Mouse (Mus musculus) cerebellum, postnatal 10 days (tissue): ENCODE measurements around the gene Notch4.

ENCODE experiments used
- DNase-seq, 2 experiments: peaks; one replicate each; pipeline ENCODE4 v3.0.0; 2021; ENCODE audit warnings: mixed read lengths in 2 of 2

Gene Notch4

GRCm38 (mm10) chr17:34627943-34628643, 64.0 kb downstream of the Notch4 start, which contains the start of gene Ppt2:
Ppt2 (minus strand) TSS chr17:34628510.
- DNase-seq = peak; percentile 82 to 86

- DNase-seq = peak in 1 of 2 experiments; percentile 27
Measured at GRCm38 (mm10) chr17:34628644-34628967, 64.5 kb downstream of the Notch4 start.

GRCm38 (mm10) chr17:34629221-34629751, 65.2 kb downstream of the Notch4 start, which contains the start of gene Prrt1:
Prrt1 (plus strand) TSS chr17:34629533.
- peak; percentile 72 to 74 for DNase-seq

- DNase-seq = peak; percentile 86
Measured at GRCm38 (mm10) chr17:34629796-34630603, 65.9 kb downstream of the Notch4 start.

GRCm38 (mm10) chr17:34630761-34631301, 66.8 kb downstream of the Notch4 start:
- DNase-seq = peak; percentile 71 to 78

GRCm38 (mm10) chr17:34631647-34632046, 67.6 kb downstream of the Notch4 start:
- peak; percentile 65 to 66 for DNase-seq

GRCm38 (mm10) chr17:34632261-34632691, 68.2 kb downstream of the Notch4 start:
- DNase-seq = peak; percentile 74 to 78

- DNase-seq = no peak
Measured at GRCm38 (mm10) chr17:34635671-34636070, 71.6 kb downstream of the Notch4 start.

GRCm38 (mm10) chr17:34637459-34637858, 73.4 kb downstream of the Notch4 start:
- no peak for DNase-seq
